Mouse (Mus musculus) gonadal fat pad, adult 2 months (tissue): ENCODE results near the gene Wdr45. TPM values are rescaled to one million over a fixed set of nuclear protein-coding genes. Genes with fewer than 3 reads are reported as not detected.
"Not testable (repeated sequence)": the region's sequence is repeated elsewhere in the genome, so short reads cannot be mapped to it uniquely, and the experiment has no call there.

Source experiments
- DNase-seq: peaks from one replicate; pipeline ENCODE4 v3.0.0-alpha.2; 2012; ENCODE audit warnings: low read depth
- polyA plus RNA-seq: library from polyadenylated mRNA; depleted of rRNA; stranded (reverse); fragments of >200 nt; gene quantifications from 2 replicates; pipeline ENCODE4 v1.2.3, GENCODE M21; 2012; rRNA removed

Gene Wdr45
- 75.7 and 96.4 TPM in 2 replicates for polyA plus RNA-seq

- DNase-seq, result peak; percentile 49
These were observed at the start of gene Wdr45 for GRCm38 (mm10) chrX:7714135-7714899. Gene Wdr45 (plus strand): TSS chrX:7714333.

- DNase-seq, result no peak
These were observed 49.3 kb upstream of the Wdr45 start for GRCm38 (mm10) chrX:7664791-7665190.

GRCm38 (mm10) chrX:7665739-7666502 lies 48.2 kb upstream of the Wdr45 start:
- no peak for DNase-seq

GRCm38 (mm10) chrX:7670390-7670881 lies 43.7 kb upstream of the Wdr45 start:
- DNase-seq, result no peak

GRCm38 (mm10) chrX:7670921-7671623 lies 43.1 kb upstream of the Wdr45 start, which contains the start of gene Plp2:
Gene Plp2 (minus strand): TSS chrX:7671390.
- no peak for DNase-seq

- no peak for DNase-seq
These were observed 41.4 kb upstream of the Wdr45 start for GRCm38 (mm10) chrX:7672739-7673138.

- no peak for DNase-seq
These were observed 40.4 kb upstream of the Wdr45 start for GRCm38 (mm10) chrX:7673578-7674281.

- no peak for DNase-seq
These were observed 39.7 kb upstream of the Wdr45 start for GRCm38 (mm10) chrX:7674284-7675000.

- DNase-seq, result no peak
These were observed 39.1 kb upstream of the Wdr45 start for GRCm38 (mm10) chrX:7675001-7675380.

- DNase-seq, result no peak
These were observed 35.1 kb upstream of the Wdr45 start for GRCm38 (mm10) chrX:7678986-7679385.

- no peak for DNase-seq
These were observed 34.6 kb upstream of the Wdr45 start for GRCm38 (mm10) chrX:7679405-7680056.

- no peak for DNase-seq
These were observed 34.1 kb upstream of the Wdr45 start for GRCm38 (mm10) chrX:7680057-7680412.

- DNase-seq, result no peak
These were observed 33.3 kb upstream of the Wdr45 start, which contains the start of gene Magix for GRCm38 (mm10) chrX:7680864-7681263. Gene Magix (minus strand): TSS chrX:7681251.

GRCm38 (mm10) chrX:7688321-7688720 lies 25.8 kb upstream of the Wdr45 start:
- no peak for DNase-seq

GRCm38 (mm10) chrX:7690486-7690885 lies 23.6 kb upstream of the Wdr45 start:
- DNase-seq, result no peak

GRCm38 (mm10) chrX:7692862-7693261 lies 21.3 kb upstream of the Wdr45 start:
- DNase-seq, result no peak

GRCm38 (mm10) chrX:7696520-7696919 lies 17.6 kb upstream of the Wdr45 start:
- no peak for DNase-seq

- no peak for DNase-seq
These were observed 17.2 kb upstream of the Wdr45 start, which contains the start of gene Gpkow for GRCm38 (mm10) chrX:7696954-7697381. Gene Gpkow (plus strand): TSS chrX:7697131.

GRCm38 (mm10) chrX:7713764-7714134 lies 384 bp upstream of the Wdr45 start:
- DNase-seq, result not testable (repeated sequence)

- not testable (repeated sequence) for DNase-seq
These were observed 1.9 kb downstream of the Wdr45 start for GRCm38 (mm10) chrX:7716058-7716457.
